Mouse (Mus musculus): ENCODE measurements around the gene Vkorc1l1. TPM values are rescaled to one million over a fixed set of nuclear protein-coding genes. Genes with fewer than 3 reads are reported as not detected.

The Vkorc1l1 gene
- polyA plus RNA-seq (2014; fragmentation: Illumina TruSeq; extraction: RNeasy Lipid Tissue Mini Kit (QIAGEN cat#74804); ENCODE audit: low read depth, low replicate concordance): 17.3 TPM

GRCm38 (mm10) chr5:129941495-129942045 is at the start of gene Vkorc1l1:
Vkorc1l1 (plus strand) TSS chr5:129941970.

GRCm38 (mm10) chr5:129895198-129896088 is 46.3 kb upstream of the Vkorc1l1 start, which contains the start of gene Zbed5:
Zbed5 (plus strand) TSS chr5:129895723.

GRCm38 (mm10) chr5:129898449-129898848 is 43.3 kb upstream of the Vkorc1l1 start, which contains the start of gene Phkg1:
Phkg1 (minus strand) TSS chr5:129898549.

GRCm38 (mm10) chr5:129908242-129908965 is 33.4 kb upstream of the Vkorc1l1 start, which contains the start of gene Nupr1l:
Nupr1l (plus strand) TSS chr5:129908540.

GRCm38 (mm10) chr5:130002301-130003146 is 60.8 kb downstream of the Vkorc1l1 start, which contains the start of gene Gusb:
Gusb (minus strand) TSS chr5:130003049.

GRCm38 (mm10) chr5:130029142-130029897 is 87.5 kb downstream of the Vkorc1l1 start, which contains the start of the genes Asl and Crcp:
Asl (minus strand) TSS chr5:130029247.
Crcp (plus strand) TSS chr5:130029290.

Other genes starting within 250 kb of the Vkorc1l1 start
- not detected for gene Sept14, start 233.5 kb upstream of the Vkorc1l1 start, polyA plus RNA-seq (2014; fragmentation: Illumina TruSeq; extraction: RNeasy Lipid Tissue Mini Kit (QIAGEN cat#74804); ENCODE audit: low read depth, low replicate concordance)
- 95.2 TPM for gene Mrps17, start 226.5 kb upstream of the Vkorc1l1 start, polyA plus RNA-seq (2014; fragmentation: Illumina TruSeq; extraction: RNeasy Lipid Tissue Mini Kit (QIAGEN cat#74804); ENCODE audit: low read depth, low replicate concordance)
- 884 TPM for gene Nipsnap2, start 216.9 kb upstream of the Vkorc1l1 start, polyA plus RNA-seq (2014; fragmentation: Illumina TruSeq; extraction: RNeasy Lipid Tissue Mini Kit (QIAGEN cat#74804); ENCODE audit: low read depth, low replicate concordance)
- 9.4 TPM for gene Psph, start 154.5 kb upstream of the Vkorc1l1 start, polyA plus RNA-seq (2014; fragmentation: Illumina TruSeq; extraction: RNeasy Lipid Tissue Mini Kit (QIAGEN cat#74804); ENCODE audit: low read depth, low replicate concordance)
- 11.9 TPM for gene Sumf2, start 95.0 kb upstream of the Vkorc1l1 start, polyA plus RNA-seq (2014; fragmentation: Illumina TruSeq; extraction: RNeasy Lipid Tissue Mini Kit (QIAGEN cat#74804); ENCODE audit: low read depth, low replicate concordance)
- 1,073 TPM for gene Chchd2, start 54.5 kb upstream of the Vkorc1l1 start, polyA plus RNA-seq (2014; fragmentation: Illumina TruSeq; extraction: RNeasy Lipid Tissue Mini Kit (QIAGEN cat#74804); ENCODE audit: low read depth, low replicate concordance)
- gene Zbed5, start 46.2 kb upstream of the Vkorc1l1 start, polyA plus RNA-seq (2014; fragmentation: Illumina TruSeq; extraction: RNeasy Lipid Tissue Mini Kit (QIAGEN cat#74804); ENCODE audit: low read depth, low replicate concordance): 0.73 TPM
- 59.8 TPM for gene Phkg1, start 43.4 kb upstream of the Vkorc1l1 start, polyA plus RNA-seq (2014; fragmentation: Illumina TruSeq; extraction: RNeasy Lipid Tissue Mini Kit (QIAGEN cat#74804); ENCODE audit: low read depth, low replicate concordance)
- 0.86 TPM for gene Nupr1l, start 33.4 kb upstream of the Vkorc1l1 start, polyA plus RNA-seq (2014; fragmentation: Illumina TruSeq; extraction: RNeasy Lipid Tissue Mini Kit (QIAGEN cat#74804); ENCODE audit: low read depth, low replicate concordance)
- gene Gusb, start 61.1 kb downstream of the Vkorc1l1 start, polyA plus RNA-seq (2014; fragmentation: Illumina TruSeq; extraction: RNeasy Lipid Tissue Mini Kit (QIAGEN cat#74804); ENCODE audit: low read depth, low replicate concordance): 21.1 TPM
- 10.2 TPM for gene Asl, start 87.3 kb downstream of the Vkorc1l1 start, polyA plus RNA-seq (2014; fragmentation: Illumina TruSeq; extraction: RNeasy Lipid Tissue Mini Kit (QIAGEN cat#74804); ENCODE audit: low read depth, low replicate concordance)
- 20.9 TPM for gene Crcp, start 87.3 kb downstream of the Vkorc1l1 start, polyA plus RNA-seq (2014; fragmentation: Illumina TruSeq; extraction: RNeasy Lipid Tissue Mini Kit (QIAGEN cat#74804); ENCODE audit: low read depth, low replicate concordance)
- gene Tpst1, start 131.4 kb downstream of the Vkorc1l1 start, polyA plus RNA-seq (2014; fragmentation: Illumina TruSeq; extraction: RNeasy Lipid Tissue Mini Kit (QIAGEN cat#74804); ENCODE audit: low read depth, low replicate concordance): 18.9 TPM
- 1.3 TPM for gene Kctd7, start 202.9 kb downstream of the Vkorc1l1 start, polyA plus RNA-seq (2014; fragmentation: Illumina TruSeq; extraction: RNeasy Lipid Tissue Mini Kit (QIAGEN cat#74804); ENCODE audit: low read depth, low replicate concordance)
- 27.0 TPM for gene Rabgef1, start 229.8 kb downstream of the Vkorc1l1 start, polyA plus RNA-seq (2014; fragmentation: Illumina TruSeq; extraction: RNeasy Lipid Tissue Mini Kit (QIAGEN cat#74804); ENCODE audit: low read depth, low replicate concordance)

All from heart, adult 10 weeks (tissue).